Mouse (Mus musculus) lung, postnatal 36 days (tissue): ENCODE data around the gene Stap2.

Experiments used
- DNase-seq: peaks from one replicate; pipeline ENCODE4 v3.0.0; 2022; ENCODE audit warnings: mixed read lengths

Stap2 gene

GRCm38 (mm10) chr17:56005415-56006061 is at the start of gene Stap2, which contains the start of gene Mpnd:
Gene Stap2, minus strand, starts transcription at chr17:56005584.
Gene Mpnd, plus strand, starts transcription at chr17:56005711.
- DNase-seq: peak; percentile 86

DNA sequence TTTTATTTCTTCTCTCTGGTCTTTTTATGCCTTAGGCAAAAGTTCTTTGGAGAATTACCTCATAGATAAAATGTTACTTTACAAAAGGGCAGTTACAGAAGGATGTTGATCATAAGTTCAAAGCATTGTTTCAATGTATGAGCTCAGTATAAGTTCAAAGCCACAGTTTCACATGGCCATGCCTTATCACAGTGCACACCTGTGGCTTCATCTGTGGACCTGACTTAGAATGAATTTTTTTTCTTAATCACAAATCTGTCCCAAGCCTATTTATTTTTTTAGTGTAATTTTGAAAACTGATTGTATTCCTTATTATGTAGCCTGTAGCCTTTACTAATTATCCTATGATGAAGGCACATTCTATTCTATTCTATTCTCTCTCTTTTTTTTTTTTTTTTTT is 49.6 kb upstream of the Stap2 start:
- no peak for DNase-seq

DNA sequence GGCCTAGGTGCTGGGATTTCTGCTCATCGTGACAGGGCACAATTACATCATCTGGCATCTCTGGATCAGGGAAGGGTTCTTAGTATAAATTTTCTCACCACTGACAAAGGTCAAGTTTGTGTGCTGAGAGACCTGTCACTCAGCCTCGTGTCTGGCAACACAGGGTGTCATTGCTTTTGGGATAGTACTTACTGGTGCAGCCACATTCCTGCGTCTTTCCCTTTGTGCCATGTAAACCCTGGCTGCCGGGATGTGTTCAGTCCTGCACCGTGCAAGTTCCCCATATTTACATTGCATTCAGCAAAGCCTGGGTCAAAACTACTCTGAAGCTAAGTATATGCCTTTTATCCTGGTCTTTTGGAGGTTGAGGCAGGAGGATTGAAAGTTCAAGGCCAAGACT is 46.0 kb upstream of the Stap2 start:
- no peak for DNase-seq

GRCm38 (mm10) chr17:56040857-56041163 is 35.4 kb upstream of the Stap2 start:
- DNase-seq: no peak

DNA sequence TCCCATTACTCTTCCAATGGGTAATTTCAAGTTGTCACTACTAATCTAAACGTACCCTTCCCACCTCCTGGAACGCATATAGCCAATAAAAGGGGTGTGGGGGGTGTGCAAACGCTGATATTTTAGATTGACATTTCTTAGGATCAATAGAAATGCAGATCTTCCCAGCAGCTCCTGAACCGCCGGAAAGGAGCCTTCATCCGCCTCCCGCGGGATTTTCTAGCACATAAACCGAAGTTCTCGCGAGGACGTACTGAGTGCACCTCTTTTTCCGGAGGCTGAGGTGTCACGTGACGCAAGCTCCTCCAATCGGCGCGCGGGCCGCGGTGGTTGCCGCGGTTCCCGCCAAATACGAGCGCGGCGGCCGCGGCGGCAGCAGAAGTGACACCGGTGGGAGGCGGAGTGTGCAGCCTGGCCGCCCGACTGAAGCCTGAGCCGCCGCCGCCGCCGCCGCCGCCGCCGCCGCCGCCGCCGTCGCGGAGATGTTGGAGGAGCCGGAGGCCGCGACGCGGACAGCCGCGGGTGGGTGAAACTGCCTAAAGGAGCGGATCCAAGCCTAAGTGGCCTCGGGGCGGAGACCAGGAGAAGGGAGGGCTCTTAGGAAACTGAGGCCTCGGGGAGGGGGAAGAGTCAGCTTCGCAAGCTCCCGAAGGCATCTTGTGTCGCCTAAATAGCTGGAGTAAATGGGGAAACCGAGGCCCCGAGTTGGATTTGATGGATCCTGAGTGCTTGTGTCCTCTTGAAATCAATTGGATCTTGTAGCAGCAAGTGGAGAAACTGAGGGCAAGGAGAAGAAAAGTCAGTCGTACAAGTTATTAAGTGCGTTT is 34.9 kb upstream of the Stap2 start, which contains the start of gene Chaf1a:
Chaf1a (plus strand) TSS at position 410 of the 827 bp plus-strand sequence.
- peak; percentile 99 for DNase-seq

- DNase-seq: no peak
Observed at GRCm38 (mm10) chr17:56039345-56039744, 34.0 kb upstream of the Stap2 start.

DNA sequence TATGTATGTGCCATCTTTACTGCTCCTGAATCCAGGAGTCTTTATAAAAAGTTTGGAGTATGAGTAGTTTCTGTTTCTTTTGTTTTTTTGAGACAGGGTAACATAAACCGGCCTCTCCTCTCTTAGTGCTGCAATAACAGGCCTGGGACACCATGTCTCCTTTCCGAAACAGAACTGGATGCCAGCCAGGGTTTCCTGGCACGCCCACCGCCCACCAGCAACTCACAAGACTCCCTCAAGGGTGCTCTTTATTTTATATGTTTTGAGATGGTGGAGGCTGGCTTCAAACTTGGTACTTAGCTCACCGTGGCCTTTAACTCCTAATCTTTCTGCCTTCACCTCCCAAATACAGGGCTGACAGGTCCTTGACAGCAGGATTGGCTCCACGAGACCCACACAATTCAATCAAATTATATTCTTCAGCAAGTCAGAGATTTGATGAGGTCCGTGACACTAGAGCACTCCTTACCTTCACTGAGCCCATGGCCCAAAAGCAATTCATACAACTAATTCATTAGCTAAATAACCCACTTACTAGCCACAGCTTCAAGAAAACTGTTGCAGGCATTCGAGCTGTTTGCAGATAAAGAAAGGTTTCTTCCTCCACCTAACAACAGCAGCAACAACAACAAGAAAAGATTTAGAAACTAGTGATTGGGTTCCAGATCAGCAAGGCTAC is 33.3 kb upstream of the Stap2 start:
- DNase-seq: no peak

DNA sequence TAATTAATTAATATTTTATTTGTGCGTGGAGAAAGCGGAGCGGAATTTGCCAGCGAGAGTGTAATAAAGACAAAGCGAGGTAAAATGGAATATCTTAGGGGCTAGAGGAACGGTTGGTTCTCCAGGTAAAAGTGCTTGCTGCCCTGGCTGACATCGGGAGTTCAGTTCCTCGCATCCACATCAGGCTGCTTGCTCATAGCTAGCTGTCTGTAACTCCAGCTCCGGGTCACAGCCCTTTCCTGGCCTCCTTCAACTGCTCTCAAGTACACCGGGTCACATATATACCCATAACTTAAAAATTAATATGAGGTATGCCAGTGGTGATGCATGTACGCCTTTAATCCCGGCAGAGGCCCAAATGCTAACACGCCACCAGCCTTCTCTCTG is 31.5 kb upstream of the Stap2 start:
- no peak for DNase-seq

DNA sequence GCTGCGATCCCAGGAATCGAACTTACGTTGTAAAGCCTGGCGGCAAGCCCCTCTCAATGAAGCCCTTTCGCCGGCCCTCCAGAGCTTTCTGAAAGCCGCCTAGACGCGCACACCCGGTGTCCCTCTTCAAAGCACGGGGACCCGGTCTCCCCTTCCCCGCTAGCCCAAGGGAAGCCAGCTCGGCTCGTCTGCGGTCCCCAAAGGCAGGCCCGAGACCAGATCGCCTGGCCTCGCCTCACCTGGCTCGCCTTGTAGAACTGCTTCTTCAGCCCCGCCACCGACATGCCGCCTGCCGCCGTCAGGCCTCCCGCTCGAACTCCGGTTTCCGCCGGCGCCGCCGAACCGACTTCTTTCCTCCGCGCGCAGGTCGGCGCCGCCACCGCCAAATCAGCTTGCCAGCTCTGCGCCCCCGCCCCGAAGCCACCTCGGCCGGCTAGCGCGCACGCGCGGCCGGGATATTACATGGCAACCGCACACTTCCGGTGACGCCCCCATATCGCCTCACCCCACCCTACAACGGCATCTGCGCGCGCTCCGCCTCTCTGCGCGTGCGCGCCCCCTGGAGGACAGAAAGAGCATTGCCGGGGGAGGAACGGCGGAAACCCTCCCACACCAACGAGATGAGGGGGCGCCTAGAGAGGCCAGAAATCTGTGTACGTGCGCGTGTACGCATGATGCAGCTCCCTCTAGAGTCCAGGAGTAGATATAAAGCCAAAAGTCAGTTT is 31.0 kb upstream of the Stap2 start, which contains the start of gene Sh3gl1:
Sh3gl1 (minus strand) TSS at position 460 of the 725 bp plus-strand sequence.
- peak; percentile 98 for DNase-seq

GRCm38 (mm10) chr17:56035216-56035615 is 29.8 kb upstream of the Stap2 start:
- no peak for DNase-seq

DNA sequence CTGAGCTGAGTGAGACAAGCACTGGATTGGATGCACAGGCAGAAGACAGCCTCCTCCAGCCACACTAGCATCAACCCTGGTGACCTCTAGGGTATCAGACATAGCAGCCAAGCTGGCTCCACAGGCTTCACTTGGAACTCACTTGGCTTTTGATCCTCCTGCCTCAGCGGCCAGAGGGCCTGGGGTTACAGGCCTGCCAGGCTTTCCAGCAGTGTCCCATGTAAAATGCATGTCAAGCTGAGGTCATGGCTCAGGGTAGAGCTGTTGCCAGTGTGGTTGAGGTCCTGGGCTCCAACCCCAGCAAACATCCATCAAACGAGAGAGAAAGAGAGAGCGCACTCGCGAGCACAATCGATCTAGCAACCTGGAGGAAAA is 29.3 kb upstream of the Stap2 start:
- no peak for DNase-seq

GRCm38 (mm10) chr17:56034040-56034725 is 28.8 kb upstream of the Stap2 start:
- no peak for DNase-seq

DNA sequence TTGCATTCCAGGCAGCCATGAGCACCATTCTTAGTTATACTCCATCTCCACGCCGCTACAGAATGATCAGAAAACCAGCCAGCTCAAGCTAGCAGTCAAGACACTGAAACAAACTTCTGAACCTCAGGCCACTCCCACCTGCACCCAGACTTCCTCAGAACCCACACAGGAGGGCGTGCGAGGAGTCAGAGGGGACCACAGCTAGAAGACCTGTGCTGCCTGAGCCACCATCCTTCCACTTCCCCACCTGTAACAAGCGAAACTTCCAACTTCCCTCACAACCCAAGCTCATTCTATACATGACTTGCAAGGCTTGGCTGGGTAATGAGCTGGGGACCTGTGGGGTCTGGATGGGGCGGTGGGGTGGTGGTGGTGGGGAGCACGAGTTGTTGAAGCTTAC is 27.4 kb upstream of the Stap2 start:
- peak; percentile 38 for DNase-seq

- DNase-seq: no peak
Observed at GRCm38 (mm10) chr17:56032127-56032733, 26.8 kb upstream of the Stap2 start.

DNA sequence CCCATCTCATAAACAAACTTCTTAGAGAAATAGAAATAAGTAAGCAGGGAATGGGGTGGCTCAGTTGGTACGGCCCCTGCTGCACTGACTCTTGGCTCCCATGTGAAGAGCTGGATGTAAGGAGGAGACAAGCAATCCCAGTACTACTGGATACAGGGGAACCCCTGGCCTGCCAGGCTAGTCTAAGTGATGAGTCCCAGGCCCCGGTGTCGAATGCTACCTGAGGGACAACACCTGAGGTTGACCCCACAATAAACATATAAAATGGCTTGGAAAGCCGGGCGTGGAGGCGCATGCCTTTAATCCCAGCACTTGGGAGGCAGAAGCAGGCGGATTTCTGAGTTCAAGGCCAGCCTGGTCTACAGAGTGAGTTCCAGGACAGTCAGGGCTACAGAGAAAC is 26.0 kb upstream of the Stap2 start:
- no peak for DNase-seq

GRCm38 (mm10) chr17:56030919-56031318 is 25.5 kb upstream of the Stap2 start:
- DNase-seq: peak; percentile 46

DNA sequence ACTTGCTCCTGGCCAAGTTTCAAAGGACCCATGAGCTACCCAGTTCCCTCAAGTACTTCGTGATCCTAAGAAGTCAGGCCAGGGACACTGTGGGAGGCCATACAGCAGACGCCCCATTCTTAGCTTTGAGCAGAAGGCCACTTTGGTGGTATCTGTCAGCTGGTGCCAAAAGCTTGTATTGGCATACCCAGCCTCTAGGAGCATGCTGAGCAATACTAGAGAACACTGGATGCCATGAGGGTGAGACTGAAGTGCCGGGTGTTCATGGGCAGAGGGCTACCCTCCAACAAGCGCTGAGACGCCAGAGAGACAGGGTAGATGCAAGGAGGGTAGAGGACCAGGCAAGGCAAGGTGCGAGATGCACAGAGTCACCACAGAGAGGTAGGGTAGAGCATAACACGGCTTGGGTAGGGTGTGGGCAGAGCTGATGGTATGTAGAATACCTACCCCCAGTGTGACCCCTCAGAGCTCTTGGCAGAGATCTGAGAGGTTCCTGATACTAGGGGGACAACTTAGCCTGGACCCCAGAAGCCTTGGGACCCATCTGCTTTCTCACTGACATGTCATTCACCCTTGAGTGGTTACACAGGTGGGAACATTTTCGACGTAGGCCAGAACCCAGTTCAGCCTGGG is 25.0 kb upstream of the Stap2 start:
- no peak for DNase-seq

GRCm38 (mm10) chr17:56027801-56028441 is 22.5 kb upstream of the Stap2 start:
- no peak for DNase-seq

- DNase-seq: no peak
Observed at GRCm38 (mm10) chr17:56026881-56027280, 21.5 kb upstream of the Stap2 start.

DNA sequence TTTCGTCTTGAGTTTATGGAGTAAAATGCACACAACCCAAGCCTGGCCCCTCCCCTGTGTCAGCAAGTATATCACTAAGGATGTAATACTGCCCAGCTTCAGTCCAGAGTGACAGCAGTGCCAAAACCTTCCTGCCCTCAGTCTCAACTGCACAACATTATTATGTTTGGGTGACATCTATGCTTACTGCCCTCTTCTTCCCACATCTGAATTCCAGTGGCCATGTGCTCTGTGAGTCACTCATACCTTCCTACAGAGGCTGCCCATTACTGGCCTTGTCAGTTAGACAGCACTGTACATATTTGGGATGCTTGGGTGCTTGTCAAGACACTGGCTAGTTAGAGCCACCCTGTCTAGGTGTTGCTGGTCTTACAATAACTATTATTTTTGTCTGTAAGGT is 20.9 kb upstream of the Stap2 start:
- DNase-seq: no peak

GRCm38 (mm10) chr17:56024931-56025330 is 19.5 kb upstream of the Stap2 start:
- DNase-seq: no peak
